18 mouse cellular contexts compared by ENCODE assay signal in the genomic region with DNA sequence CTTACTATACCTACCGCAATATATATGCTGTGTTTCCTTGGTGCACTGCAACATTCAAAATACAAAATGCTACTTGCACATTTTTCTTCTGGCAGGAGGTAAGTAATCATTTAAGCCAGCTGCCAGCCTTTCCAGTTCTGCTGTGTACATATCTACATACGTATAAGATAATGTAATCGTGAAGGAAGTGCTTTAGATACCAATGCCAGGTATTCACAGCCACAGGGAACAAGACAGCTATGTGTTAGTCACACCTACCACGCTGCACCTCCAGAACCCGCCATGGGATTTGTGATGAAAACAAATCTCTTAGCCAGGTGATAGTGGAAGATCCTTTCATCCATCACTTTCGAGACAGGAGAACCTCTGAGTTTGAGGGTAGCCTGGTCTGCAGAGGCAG. TPM values are rescaled to one million over a fixed set of nuclear protein-coding genes. Genes with fewer than 3 reads are reported as not detected.
"Had no signal": no experiment of that assay in that cellular context is flagged by ENCODE, and none has a peak within 500 bp of the region (broad histone marks: within the 10 kb centered on the region; RNA-seq: fewer than 3 reads in every experiment).

No protein-coding gene starts in this region.

- H3K4me1 ChIP-seq: liver, embryonic 13.5 days; lung, embryonic 15.5 days; megakaryocyte, embryonic 14.5 days; midbrain, embryonic 12.5 days; neural tube, embryonic 13.5 days had no signal

- H3K4me2 ChIP-seq: limb, embryonic 12.5 days; liver, embryonic 13.5 days; lung, embryonic 15.5 days; midbrain, embryonic 12.5 days; neural tube, embryonic 13.5 days had no signal

- H3K9me3 ChIP-seq: limb, embryonic 12.5 days; liver, embryonic 13.5 days; lung, embryonic 15.5 days; midbrain, embryonic 12.5 days; neural tube, embryonic 13.5 days had no signal

- H3K27ac ChIP-seq: limb, embryonic 12.5 days; liver, embryonic 13.5 days; lung, embryonic 15.5 days; macrophage; midbrain, embryonic 12.5 days; neural tube, embryonic 13.5 days had no signal

- H3K9ac ChIP-seq: limb, embryonic 12.5 days; liver, embryonic 13.5 days; liver, postnatal 0 days; lung, embryonic 15.5 days; midbrain, embryonic 12.5 days; neural tube, embryonic 13.5 days had no signal

- H3K36me3 ChIP-seq: limb, embryonic 12.5 days; liver, embryonic 13.5 days; lung, embryonic 15.5 days; midbrain, embryonic 12.5 days; neural tube, embryonic 13.5 days had no signal

- DNase-seq: kidney, adult 2 months; kidney, postnatal 25 days; liver; liver, embryonic 13.5 days; liver, postnatal 0 days; retina, postnatal 1 day; right cerebral cortex, postnatal 4 days; spleen, adult 18-20 months; thymus, adult 18-20 months; thymus, postnatal 25 days had no signal

- H3K27me3 ChIP-seq: limb, embryonic 12.5 days; liver, embryonic 13.5 days; lung, embryonic 15.5 days; megakaryocyte, embryonic 14.5 days; midbrain, embryonic 12.5 days; neural tube, embryonic 13.5 days had no signal

- ATAC-seq: inflammation-experienced regulatory T-cells, adult 6 months; liver, postnatal 0 days; midbrain, embryonic 16.5 days had no signal

- H3K4me3 ChIP-seq: limb, embryonic 12.5 days; liver, embryonic 13.5 days; lung, embryonic 15.5 days; megakaryocyte, embryonic 14.5 days; midbrain, embryonic 12.5 days; neural tube, embryonic 13.5 days had no signal

RNA-seq across cellular contexts. Expression of a gene that starts 13.7 kb away (rescaled TPM):
- polyA plus RNA-seq: inflammation-experienced regulatory T-cells, adult 6 months had no signal
